Mouse (Mus musculus): ENCODE results near the gene Stpg1.

DNA sequence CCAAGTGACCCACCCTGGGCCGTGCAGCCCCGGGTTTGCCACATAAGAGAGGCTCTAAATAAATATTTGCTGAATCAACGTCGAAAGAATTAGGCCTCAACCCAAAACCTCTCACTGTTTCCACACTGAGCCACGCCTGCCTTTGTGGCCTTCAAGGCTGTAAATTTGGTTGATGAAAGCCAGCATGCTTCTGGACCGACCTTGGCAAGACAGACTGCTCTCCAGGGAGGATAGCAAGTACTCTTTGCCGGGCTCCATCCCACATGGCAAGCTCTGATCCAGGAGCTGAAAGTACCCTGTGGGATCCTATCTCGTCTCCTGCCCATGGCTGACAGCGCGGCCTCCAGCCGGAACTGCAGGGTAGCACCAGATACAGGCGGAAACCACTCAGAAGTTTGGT lies 14.9 kb downstream of the Stpg1 start:
- TF ChIP-seq TAL1 (IDR thresholded peaks at IDR 0.05; ENCODE audit: low read length) (no peak), GATA1 (IDR thresholded peaks at IDR 0.05; ENCODE audit: low read length) (no peak)
